Mouse (Mus musculus) heart, adult 8-10 months (tissue): ENCODE data around the gene Man2a1. TPM values are rescaled to one million over a fixed set of nuclear protein-coding genes. Genes with fewer than 3 reads are reported as not detected.
"Not testable (repeated sequence)": the region's sequence is repeated elsewhere in the genome, so short reads cannot be mapped to it uniquely, and the experiment has no call there.

Source experiments
- DNase-seq: peaks from one replicate; pipeline ENCODE4 v3.0.0; 2022; ENCODE audit warnings: low spot score
- total RNA-seq, 4 experiments: library from RNA; stranded (reverse); gene quantifications; 2 replicates each; pipeline ENCODE4 v1.2.4; 2022

Gene Man2a1
- total RNA-seq, 4 experiments from 2014 or later, result 13.3 to 19.1 (median 15.7) TPM

GRCm38 (mm10) chr17:64754142-64754863 is 153.8 kb downstream of the Man2a1 start:
- peak; percentile 51 for DNase-seq

GRCm38 (mm10) chr17:64755191-64755590 is 154.7 kb downstream of the Man2a1 start:
- DNase-seq, result no peak

GRCm38 (mm10) chr17:64762651-64763050 is 162.1 kb downstream of the Man2a1 start:
- not testable (repeated sequence) for DNase-seq

GRCm38 (mm10) chr17:64763491-64763890 is 163.0 kb downstream of the Man2a1 start:
- no peak for DNase-seq

GRCm38 (mm10) chr17:64764175-64765122 is 163.9 kb downstream of the Man2a1 start:
- DNase-seq, result no peak

GRCm38 (mm10) chr17:64765286-64765685 is 164.8 kb downstream of the Man2a1 start:
- no peak for DNase-seq

- DNase-seq, result no peak
Observed at GRCm38 (mm10) chr17:64766507-64766906, 166.0 kb downstream of the Man2a1 start.

- DNase-seq, result no peak
Observed at GRCm38 (mm10) chr17:64770277-64770676, 169.7 kb downstream of the Man2a1 start.

GRCm38 (mm10) chr17:64772611-64773010 is 172.1 kb downstream of the Man2a1 start:
- DNase-seq, result no peak

- no peak for DNase-seq
Observed at GRCm38 (mm10) chr17:64774218-64774617, 173.7 kb downstream of the Man2a1 start.

- no peak for DNase-seq
Observed at GRCm38 (mm10) chr17:64778300-64778699, 177.8 kb downstream of the Man2a1 start.

GRCm38 (mm10) chr17:64778756-64779155 is 178.2 kb downstream of the Man2a1 start:
- DNase-seq, result no peak

- DNase-seq, result no peak
Observed at GRCm38 (mm10) chr17:64780753-64781490, 180.4 kb downstream of the Man2a1 start.

- DNase-seq, result no peak
Observed at GRCm38 (mm10) chr17:64782307-64782706, 181.8 kb downstream of the Man2a1 start.

GRCm38 (mm10) chr17:64785961-64786360 is 185.4 kb downstream of the Man2a1 start:
- no peak for DNase-seq

- DNase-seq, result no peak
Observed at GRCm38 (mm10) chr17:64788301-64788700, 187.8 kb downstream of the Man2a1 start.

- DNase-seq, result no peak
Observed at GRCm38 (mm10) chr17:64789175-64789574, 188.6 kb downstream of the Man2a1 start.

GRCm38 (mm10) chr17:64792076-64792475 is 191.5 kb downstream of the Man2a1 start:
- DNase-seq, result no peak

- no peak for DNase-seq
Observed at GRCm38 (mm10) chr17:64792623-64793022, 192.1 kb downstream of the Man2a1 start.

- DNase-seq, result no peak
Observed at GRCm38 (mm10) chr17:64802168-64802955, 201.8 kb downstream of the Man2a1 start.

- no peak for DNase-seq
Observed at GRCm38 (mm10) chr17:64802956-64803275, 202.4 kb downstream of the Man2a1 start.
